Mouse (Mus musculus) ES-E14 (cell line): ENCODE measurements at regions not wholly inside any gene's neighbourhood (a gene's known extent, or its start where the extent isn't known, plus 50 kb on each side); places are given as distances from the start of the nearest gene placed in this dataset.

Experiments
- CHD2 ChIP-seq: IDR thresholded peaks from 2 replicates; pipeline ENCODE4 v1.6.1; 2014; ENCODE audit warnings: mild to moderate bottlenecking, low read depth, low read length, inconsistent platforms
- MAFK ChIP-seq: IDR thresholded peaks from 2 replicates; pipeline ENCODE4 v1.6.1; 2014; ENCODE audit warnings: mild to moderate bottlenecking, low read depth, low read length, inconsistent platforms; ENCODE audit not compliant: insufficient read depth
- ZNF384 ChIP-seq: IDR thresholded peaks from 2 replicates; pipeline ENCODE4 v1.6.1; 2012; ENCODE audit warnings: low read depth, low read length, inconsistent platforms

GRCm38 (mm10) chrX:166805480-166805879, 220.0 kb upstream of the Egfl6 start:
- TF ChIP-seq ZNF384 (no peak), CHD2 (no peak), MAFK (no peak)
